Mouse (Mus musculus): ENCODE results near the gene Cyp2d40. TPM values are rescaled to one million over a fixed set of nuclear protein-coding genes. Genes with fewer than 3 reads are reported as not detected.
"Not testable (repeated sequence)": the region's sequence is repeated elsewhere in the genome, so short reads cannot be mapped to it uniquely, and the experiment has no call there.

The Cyp2d40 gene
- not detected for total RNA-seq (2022)

- DNase-seq (ENCODE audit: low spot score in 2 of 2) = no peak
Observed at GRCm38 (mm10) chr15:82763631-82764420, at the start of gene Cyp2d40. Gene Cyp2d40, minus strand, starts transcription at chr15:82764183.

- DNase-seq (ENCODE audit: low spot score in 2 of 2) = no peak
Observed at GRCm38 (mm10) chr15:82810556-82810955, 46.6 kb upstream of the Cyp2d40 start.

DNA sequence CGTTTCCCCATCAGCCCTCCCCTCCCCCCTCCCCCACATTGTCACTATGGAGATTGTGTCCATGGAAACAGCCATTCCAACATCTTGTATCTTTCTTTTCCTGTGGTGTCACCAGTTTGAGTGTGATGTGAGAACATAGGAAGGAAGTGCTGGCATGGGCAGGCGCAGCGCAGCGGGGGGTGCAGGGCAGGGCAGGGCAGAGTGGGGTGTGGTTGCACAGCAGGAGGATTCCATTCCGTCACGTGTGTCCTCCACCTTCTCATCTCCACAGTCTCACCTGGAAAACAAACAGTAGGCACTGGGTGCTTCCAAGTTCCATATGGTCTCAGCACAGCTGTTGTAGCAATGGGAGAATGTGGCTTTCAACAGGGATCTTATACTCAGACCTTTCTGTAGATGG, 45.5 kb upstream of the Cyp2d40 start:
- DNase-seq (ENCODE audit: low spot score in 2 of 2) = no peak

DNA sequence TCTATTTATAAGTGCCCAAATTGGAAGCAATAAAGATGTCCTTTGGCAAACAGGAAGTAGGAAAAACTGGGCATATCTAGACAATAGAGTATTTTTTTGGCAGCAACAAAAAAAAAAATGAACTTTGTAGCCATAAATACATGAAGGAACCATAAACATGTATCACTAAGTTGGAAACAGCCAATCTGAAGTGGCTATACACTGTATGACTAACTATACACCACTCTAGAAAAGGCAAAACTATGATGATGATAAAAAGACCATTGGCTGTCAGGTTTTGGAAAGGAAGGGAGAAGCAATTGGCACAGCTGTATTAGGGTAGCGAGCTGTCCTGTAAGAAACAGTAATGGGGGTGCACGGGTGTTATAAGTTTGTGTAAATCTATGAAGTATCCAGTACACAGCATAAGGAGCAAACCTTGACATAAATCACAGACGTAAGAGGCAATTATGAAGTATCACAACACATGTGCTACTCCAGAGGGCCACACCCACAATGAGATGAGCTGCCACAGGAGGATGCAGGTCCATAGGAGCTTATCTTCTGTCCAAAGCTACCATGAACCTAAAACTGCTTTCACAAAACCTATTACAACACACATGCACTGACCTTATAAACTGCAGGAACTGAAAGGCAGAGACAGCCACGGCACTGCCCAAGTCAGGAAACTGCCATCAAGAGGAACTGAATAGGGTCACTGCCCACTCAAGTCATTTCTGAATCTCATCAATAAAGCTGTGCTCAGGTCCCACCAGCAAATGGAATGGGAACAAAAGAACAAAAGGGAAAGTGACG, 43.2 kb upstream of the Cyp2d40 start:
- no peak for DNase-seq (ENCODE audit: low spot score in 2 of 2)

- peak; percentile 40 to 96 for DNase-seq (ENCODE audit: low spot score in 2 of 2)
Observed at GRCm38 (mm10) chr15:82804708-82805639, 41.0 kb upstream of the Cyp2d40 start.

- no peak for DNase-seq (ENCODE audit: low spot score in 2 of 2)
Observed at GRCm38 (mm10) chr15:82795936-82796440, 32.0 kb upstream of the Cyp2d40 start.

DNA sequence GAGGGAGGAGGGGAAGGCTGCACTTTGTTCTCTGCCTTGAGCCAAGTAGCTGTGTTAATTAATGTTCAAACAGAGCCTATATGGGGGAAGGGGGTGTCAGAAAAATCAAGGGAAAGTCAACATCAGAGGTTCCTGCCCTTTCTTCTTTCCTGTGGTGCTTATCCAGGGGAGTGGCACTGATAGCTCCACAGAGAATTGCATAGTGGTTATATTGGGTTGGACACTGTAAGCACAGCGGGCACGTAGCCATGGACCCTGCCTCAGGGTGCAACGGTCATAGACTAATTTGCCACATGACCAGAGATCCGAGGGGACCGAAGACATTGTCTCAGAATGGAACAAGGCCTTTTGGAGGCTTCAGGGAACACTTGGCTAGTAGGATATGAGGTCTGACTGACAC, 30.3 kb upstream of the Cyp2d40 start, which contains the start of gene Cyp2d26:
Gene Cyp2d26 (minus strand): TSS at position 18 of the 400 bp plus-strand sequence.
- no peak for DNase-seq (ENCODE audit: low spot score in 2 of 2)

DNA sequence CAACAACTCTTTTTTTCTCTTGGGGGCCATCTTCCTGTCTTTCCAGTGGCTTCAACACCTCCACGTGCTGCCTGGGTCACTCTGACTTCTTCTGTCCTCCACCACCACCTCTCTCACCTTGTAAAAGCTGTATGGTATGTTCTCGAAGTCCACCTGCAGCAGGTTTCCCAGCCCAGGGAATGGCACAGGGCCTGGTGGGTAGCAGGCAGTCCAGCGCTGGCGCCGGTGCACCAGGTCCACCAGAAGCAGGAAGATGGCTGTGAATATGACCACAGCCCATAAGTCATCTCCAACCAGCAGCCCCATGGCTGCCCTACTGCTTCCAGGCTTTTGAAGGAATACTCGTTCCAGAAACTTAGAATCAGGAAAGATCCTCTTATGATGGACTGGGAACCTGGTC, 29.9 kb upstream of the Cyp2d40 start:
- no peak for DNase-seq (ENCODE audit: low spot score in 2 of 2)

DNA sequence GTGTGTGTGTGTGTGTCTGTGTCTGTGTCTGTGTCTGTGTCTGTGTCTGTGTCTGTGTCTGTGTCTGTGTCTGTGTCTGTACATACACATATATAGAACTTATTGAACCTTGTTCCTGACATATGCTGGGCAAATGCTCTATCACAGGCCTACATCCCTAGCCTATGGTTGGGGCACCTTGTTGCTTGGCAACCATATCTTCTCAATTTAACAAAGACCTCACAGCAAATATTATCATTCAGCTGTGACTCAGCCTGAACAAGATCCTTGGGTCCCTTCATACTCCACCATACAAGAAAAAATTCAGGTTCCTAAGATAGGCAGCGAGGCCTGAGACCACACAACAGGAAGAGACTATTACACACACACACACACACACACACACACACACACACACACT, 29.5 kb upstream of the Cyp2d40 start:
- no peak for DNase-seq (ENCODE audit: low spot score in 2 of 2)

DNA sequence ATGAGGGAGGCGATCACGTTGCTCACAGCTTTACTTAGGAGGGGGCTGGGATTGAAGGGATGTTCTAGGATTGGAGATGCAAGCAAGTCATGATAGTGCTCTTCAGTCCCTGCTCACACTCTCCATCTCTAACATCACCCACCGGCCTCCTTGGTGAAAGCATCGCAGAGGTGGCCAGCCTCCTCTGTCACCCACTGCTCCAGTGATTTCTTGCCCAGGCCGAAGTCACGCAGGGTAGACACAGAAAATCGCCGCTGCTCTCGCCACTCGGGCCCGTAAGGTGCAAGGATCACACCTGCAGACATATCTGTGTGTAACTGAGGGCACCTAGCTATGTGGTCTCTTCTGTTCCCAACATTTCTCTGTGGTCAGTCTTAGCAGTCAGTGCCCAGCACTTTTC, 28.6 kb upstream of the Cyp2d40 start:
- DNase-seq (ENCODE audit: low spot score in 2 of 2) = no peak

DNA sequence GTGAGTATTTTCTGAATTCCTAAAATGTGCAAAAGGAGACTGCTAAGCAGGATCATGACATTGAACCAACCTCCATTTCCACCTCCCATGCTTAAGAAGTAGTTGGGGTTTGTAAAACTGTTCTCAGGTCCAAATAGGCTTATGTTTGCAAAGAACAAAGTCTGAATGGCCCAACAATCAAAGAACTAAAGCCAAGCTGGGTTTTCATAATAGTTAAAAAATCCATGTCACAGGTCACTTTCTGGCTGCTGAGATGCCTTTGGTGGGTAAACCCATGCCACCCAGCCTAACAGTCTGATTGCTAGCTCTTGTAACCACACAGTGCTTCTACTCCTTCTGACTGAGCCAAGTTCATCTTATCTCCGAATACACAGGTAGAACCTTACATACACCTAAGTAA, 20.6 kb upstream of the Cyp2d40 start:
- DNase-seq (ENCODE audit: low spot score in 2 of 2) = no peak

DNA sequence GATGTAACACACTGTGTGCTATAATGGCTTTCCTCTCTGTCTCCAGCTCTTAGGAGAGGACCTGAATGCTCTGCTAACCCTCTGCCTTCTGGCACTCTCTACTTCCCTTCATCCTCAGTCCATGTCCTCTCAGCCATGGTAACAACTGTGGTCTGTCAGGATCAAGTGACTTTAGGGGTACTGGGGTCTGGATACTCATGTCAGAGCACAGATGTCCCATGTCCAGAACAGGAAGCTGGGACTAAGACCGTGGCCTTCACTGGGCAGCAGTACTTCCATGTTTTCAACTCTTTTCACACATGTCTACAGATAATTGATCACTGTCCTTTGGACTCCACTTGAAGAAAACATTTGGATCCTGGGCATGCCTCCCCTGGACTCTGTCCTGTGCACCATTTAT, 19.8 kb upstream of the Cyp2d40 start:
- DNase-seq (ENCODE audit: low spot score in 2 of 2) = no peak

DNA sequence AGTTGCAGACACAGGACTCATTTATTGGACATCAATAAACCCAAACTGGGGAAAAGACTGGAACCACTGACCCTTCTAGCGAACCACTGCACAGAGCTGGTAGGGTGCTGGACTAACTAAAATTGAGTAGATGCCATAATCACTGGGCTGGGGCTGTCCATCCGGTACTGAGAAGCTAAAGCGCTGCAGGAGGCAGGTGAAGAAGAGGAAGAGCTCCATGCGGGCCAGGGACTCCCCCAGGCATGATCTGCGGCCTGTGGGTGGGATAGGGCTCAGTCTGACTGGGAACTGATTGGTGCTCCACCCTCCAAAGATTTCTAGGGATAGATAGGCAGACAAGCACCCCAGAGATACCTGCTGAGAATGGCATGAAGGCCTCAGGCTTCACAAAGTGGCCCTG, 13.9 kb upstream of the Cyp2d40 start:
- not testable (repeated sequence) for DNase-seq (ENCODE audit: low spot score in 2 of 2)

GRCm38 (mm10) chr15:82765943-82766342, 2.0 kb upstream of the Cyp2d40 start:
- no peak for DNase-seq (ENCODE audit: low spot score in 2 of 2)

- DNase-seq (ENCODE audit: low spot score in 2 of 2) = no peak
Observed at GRCm38 (mm10) chr15:82764881-82765280, 898 bp upstream of the Cyp2d40 start.

- DNase-seq (ENCODE audit: low spot score in 2 of 2) = no peak
Observed at GRCm38 (mm10) chr15:82748141-82748540, 15.8 kb downstream of the Cyp2d40 start.

DNA sequence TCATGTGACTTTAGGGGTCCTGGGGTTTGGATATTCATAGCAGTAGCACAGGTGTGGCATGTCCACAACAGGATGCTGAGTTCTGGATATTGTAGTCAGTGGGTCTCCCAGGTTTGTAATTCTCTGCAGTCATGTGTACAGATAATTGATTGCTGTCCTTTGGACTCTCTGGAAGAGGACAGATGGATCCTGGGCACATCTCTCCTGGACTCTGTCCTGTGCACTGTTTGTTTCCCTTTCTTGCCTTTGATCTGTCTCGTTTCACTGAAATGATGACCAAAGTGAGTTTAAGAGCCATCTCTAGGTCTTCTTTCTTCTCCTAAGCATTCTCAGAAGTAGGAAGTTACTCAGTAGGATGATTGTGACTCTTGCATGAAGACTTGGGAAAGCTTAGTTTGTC, 16.5 kb downstream of the Cyp2d40 start:
- DNase-seq (ENCODE audit: low spot score in 2 of 2) = no peak

DNA sequence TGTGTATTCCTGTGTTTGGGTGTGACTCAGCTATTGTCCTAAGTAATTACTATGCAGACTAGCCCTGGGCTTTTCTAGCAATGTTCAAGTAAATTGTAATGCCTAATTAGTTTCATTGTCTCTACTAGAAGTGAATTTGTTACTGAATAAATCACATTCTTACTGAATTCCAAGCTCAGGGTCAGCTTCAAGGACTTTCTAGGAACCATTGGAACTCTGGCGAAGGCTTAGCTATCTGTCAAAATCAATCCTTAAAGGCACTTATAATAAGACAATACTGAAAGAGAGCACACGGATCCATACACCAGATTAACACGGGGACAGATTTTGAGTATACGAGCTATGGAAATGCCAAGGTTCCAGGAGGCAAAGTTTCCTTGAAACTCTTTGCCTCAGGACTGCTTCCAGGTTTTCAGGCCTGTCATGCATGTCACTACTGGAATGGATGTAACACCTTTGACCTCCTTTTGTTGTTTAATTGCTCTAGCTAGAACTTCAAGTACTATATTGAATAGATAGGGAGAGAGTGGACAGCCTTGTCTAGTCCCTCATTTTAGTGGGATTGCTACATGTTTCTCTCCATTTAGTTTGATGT, 30.6 kb downstream of the Cyp2d40 start:
- not testable (repeated sequence) for DNase-seq (ENCODE audit: low spot score in 2 of 2)
